Mouse (Mus musculus) natural killer cell, adult 2 months (primary cell): ENCODE results near the gene Cobl.

Experiments used
- DNase-seq, 2 experiments: peaks; one replicate each; pipeline ENCODE4 v3.0.0; 2022; ENCODE audit warnings: low spot score in 2 of 2

Cobl gene

GRCm38 (mm10) chr11:12444215-12444614 lies 20.5 kb downstream of the Cobl start:
- DNase-seq, result no peak

GRCm38 (mm10) chr11:12443614-12444013 lies 21.1 kb downstream of the Cobl start:
- no peak for DNase-seq

GRCm38 (mm10) chr11:12443185-12443584 lies 21.6 kb downstream of the Cobl start:
- no peak for DNase-seq

GRCm38 (mm10) chr11:12442283-12442682 lies 22.5 kb downstream of the Cobl start:
- DNase-seq, result no peak

- DNase-seq, result no peak
Measured at GRCm38 (mm10) chr11:12435905-12436304, 28.9 kb downstream of the Cobl start.

GRCm38 (mm10) chr11:12435018-12435417 lies 29.7 kb downstream of the Cobl start:
- DNase-seq, result no peak

GRCm38 (mm10) chr11:12434597-12434996 lies 30.2 kb downstream of the Cobl start:
- DNase-seq, result no peak

- no peak for DNase-seq
Measured at GRCm38 (mm10) chr11:12431911-12432310, 32.8 kb downstream of the Cobl start.

GRCm38 (mm10) chr11:12430231-12431041 lies 34.3 kb downstream of the Cobl start:
- no peak for DNase-seq

GRCm38 (mm10) chr11:12426746-12427145 lies 38.0 kb downstream of the Cobl start:
- no peak for DNase-seq

- DNase-seq, result no peak
Measured at GRCm38 (mm10) chr11:12424205-12424604, 40.6 kb downstream of the Cobl start.

GRCm38 (mm10) chr11:12421183-12421582 lies 43.6 kb downstream of the Cobl start:
- no peak for DNase-seq

GRCm38 (mm10) chr11:12420146-12420545 lies 44.6 kb downstream of the Cobl start:
- DNase-seq, result no peak

GRCm38 (mm10) chr11:12416899-12417298 lies 47.9 kb downstream of the Cobl start:
- no peak for DNase-seq

GRCm38 (mm10) chr11:12415329-12415728 lies 49.4 kb downstream of the Cobl start:
- DNase-seq, result no peak

GRCm38 (mm10) chr11:12411950-12412349 lies 52.8 kb downstream of the Cobl start:
- DNase-seq, result no peak

GRCm38 (mm10) chr11:12411075-12411807 lies 53.5 kb downstream of the Cobl start:
- DNase-seq, result no peak

GRCm38 (mm10) chr11:12409463-12409862 lies 55.3 kb downstream of the Cobl start:
- DNase-seq, result no peak

- DNase-seq, result no peak
Measured at GRCm38 (mm10) chr11:12407834-12408233, 56.9 kb downstream of the Cobl start.

GRCm38 (mm10) chr11:12399903-12400302 lies 64.9 kb downstream of the Cobl start:
- no peak for DNase-seq

- no peak for DNase-seq
Measured at GRCm38 (mm10) chr11:12396196-12396595, 68.6 kb downstream of the Cobl start.

- DNase-seq, result no peak
Measured at GRCm38 (mm10) chr11:12394701-12395100, 70.1 kb downstream of the Cobl start.

GRCm38 (mm10) chr11:12394151-12394550 lies 70.6 kb downstream of the Cobl start:
- DNase-seq, result no peak
